Comparison of ENCODE assay signal across 36 mouse cellular contexts in the genomic region with DNA sequence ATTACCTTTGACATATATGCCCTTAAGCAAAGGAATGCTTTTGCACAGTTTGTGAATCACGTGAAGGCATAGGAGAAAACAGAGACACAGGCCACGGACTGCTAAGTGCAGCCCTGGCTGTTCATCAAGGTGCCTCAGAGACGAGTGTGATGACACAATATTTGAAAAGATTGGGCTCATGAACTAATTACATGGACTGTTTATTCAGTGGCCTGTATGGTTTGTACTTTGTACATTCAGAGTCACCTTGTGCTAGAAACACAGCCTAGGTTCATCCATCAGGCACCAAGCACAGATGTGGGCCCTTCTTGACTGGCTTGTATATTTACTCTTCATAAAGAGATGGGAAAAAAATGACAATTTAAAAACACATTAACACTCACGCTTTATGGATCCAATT. TPM values are rescaled to one million over a fixed set of nuclear protein-coding genes. Genes with fewer than 3 reads are reported as not detected.
"Had no signal": no experiment of that assay in that cellular context is flagged by ENCODE, and none has a peak within 500 bp of the region (broad histone marks: within the 10 kb centered on the region; RNA-seq: fewer than 3 reads in every experiment).

No protein-coding gene starts in this region.

- H3K27ac ChIP-seq: heart, embryonic 10.5 days; heart, embryonic 13.5 days; heart, embryonic 15.5 days; hindbrain, embryonic 10.5 days; hindbrain, embryonic 12.5 days; hindbrain, embryonic 13.5 days; hindbrain, embryonic 14.5 days; hindbrain, embryonic 15.5 days; hindbrain, postnatal 0 days; intestine, embryonic 15.5 days; kidney, embryonic 15.5 days; kidney, postnatal 0 days; layer of hippocampus, adult 2 months had no signal

- H3K9me3 ChIP-seq: heart, embryonic 10.5 days; heart, embryonic 12.5 days; heart, embryonic 13.5 days; heart, embryonic 15.5 days; hindbrain, embryonic 10.5 days; hindbrain, embryonic 12.5 days; hindbrain, embryonic 13.5 days; hindbrain, embryonic 15.5 days; intestine, embryonic 15.5 days; kidney, embryonic 15.5 days had no signal

- H3K36me3 ChIP-seq: heart, embryonic 10.5 days; heart, embryonic 12.5 days; heart, embryonic 13.5 days; heart, embryonic 15.5 days; hindbrain, embryonic 10.5 days; hindbrain, embryonic 12.5 days; hindbrain, embryonic 13.5 days; hindbrain, embryonic 15.5 days; intestine, embryonic 15.5 days; kidney, embryonic 15.5 days had no signal

- H3K9ac ChIP-seq: heart, embryonic 12.5 days; heart, embryonic 13.5 days; heart, embryonic 15.5 days; hindbrain, embryonic 12.5 days; hindbrain, embryonic 13.5 days; hindbrain, embryonic 14.5 days; hindbrain, embryonic 15.5 days; intestine, embryonic 15.5 days; kidney, embryonic 15.5 days had no signal

- H3K4me2 ChIP-seq: heart, embryonic 11.5 days; heart, embryonic 12.5 days; heart, embryonic 13.5 days; heart, embryonic 15.5 days; hindbrain, embryonic 12.5 days; hindbrain, embryonic 13.5 days; hindbrain, embryonic 14.5 days; hindbrain, embryonic 15.5 days; intestine, embryonic 15.5 days; kidney, embryonic 15.5 days had no signal

- DNase-seq: heart, postnatal 10 days; heart, postnatal 14 days; heart, postnatal 36 days; heart, postnatal 4 days; kidney, adult 11 months; kidney, adult 18-20 months; kidney, adult 2 months; kidney, adult 8-10 months; kidney, adult 9 months; kidney, postnatal 10 days; kidney, postnatal 14 days; kidney, postnatal 25 days; kidney, postnatal 36 days; kidney, postnatal 4 days; layer of hippocampus, adult 9-11 months; layer of hippocampus, postnatal 36 days had no signal

- H3K4me3 ChIP-seq: heart, embryonic 10.5 days; heart, embryonic 12.5 days; heart, embryonic 13.5 days; heart, embryonic 15.5 days; hindbrain, embryonic 10.5 days; hindbrain, embryonic 12.5 days; hindbrain, embryonic 13.5 days; hindbrain, embryonic 15.5 days; intestine, embryonic 15.5 days; kidney, embryonic 15.5 days; layer of hippocampus, adult 2 months had no signal

- ATAC-seq: hindbrain, embryonic 16.5 days; hindbrain, postnatal 0 days; inflammation-experienced regulatory T-cells, adult 6 months; intestine, embryonic 15.5 days; intestine, embryonic 16.5 days; intestine, postnatal 0 days had no signal

- H3K27me3 ChIP-seq: heart, embryonic 12.5 days; heart, embryonic 13.5 days; heart, embryonic 15.5 days; hindbrain, embryonic 12.5 days; hindbrain, embryonic 13.5 days; hindbrain, embryonic 15.5 days; intestine, embryonic 15.5 days; kidney, embryonic 15.5 days had no signal

- H3K4me1 ChIP-seq: hindbrain, embryonic 12.5 days; hindbrain, embryonic 13.5 days; hindbrain, embryonic 15.5 days had no signal

RNA-seq across cellular contexts. Expression of a gene that starts 9.5 kb away (rescaled TPM):
- total RNA-seq: hematopoietic stem cell, adult 5-6 weeks had no signal
